Mouse (Mus musculus): ENCODE results near the gene Mmp9.

- TF ChIP-seq POLR2AphosphoS5 (IDR thresholded peaks at IDR 0.05; ENCODE audit: insufficient replicate concordance, low read depth, low read length) (no peak), TAL1 (conservative IDR thresholded peaks at IDR 0.05; ENCODE audit: low read depth, low read length) (no peak), CTCF (IDR thresholded peaks at IDR 0.05; ENCODE audit: low read depth, low read length) (no peak), GATA1 (IDR thresholded peaks at IDR 0.05; ENCODE audit: borderline replicate concordance, low read length) (no peak)
Measured at GRCm38 (mm10) chr2:164948962-164949361, 8.4 kb downstream of the Mmp9 start.

All from G1E (cell line).